Mouse (Mus musculus): ENCODE measurements around the gene Fam43a. TPM values are rescaled to one million over a fixed set of nuclear protein-coding genes. Genes with fewer than 3 reads are reported as not detected.

Gene Fam43a
- total and polyA plus RNA-seq, 3 experiments: 82.1 to 121 (median 106) TPM

DNA sequence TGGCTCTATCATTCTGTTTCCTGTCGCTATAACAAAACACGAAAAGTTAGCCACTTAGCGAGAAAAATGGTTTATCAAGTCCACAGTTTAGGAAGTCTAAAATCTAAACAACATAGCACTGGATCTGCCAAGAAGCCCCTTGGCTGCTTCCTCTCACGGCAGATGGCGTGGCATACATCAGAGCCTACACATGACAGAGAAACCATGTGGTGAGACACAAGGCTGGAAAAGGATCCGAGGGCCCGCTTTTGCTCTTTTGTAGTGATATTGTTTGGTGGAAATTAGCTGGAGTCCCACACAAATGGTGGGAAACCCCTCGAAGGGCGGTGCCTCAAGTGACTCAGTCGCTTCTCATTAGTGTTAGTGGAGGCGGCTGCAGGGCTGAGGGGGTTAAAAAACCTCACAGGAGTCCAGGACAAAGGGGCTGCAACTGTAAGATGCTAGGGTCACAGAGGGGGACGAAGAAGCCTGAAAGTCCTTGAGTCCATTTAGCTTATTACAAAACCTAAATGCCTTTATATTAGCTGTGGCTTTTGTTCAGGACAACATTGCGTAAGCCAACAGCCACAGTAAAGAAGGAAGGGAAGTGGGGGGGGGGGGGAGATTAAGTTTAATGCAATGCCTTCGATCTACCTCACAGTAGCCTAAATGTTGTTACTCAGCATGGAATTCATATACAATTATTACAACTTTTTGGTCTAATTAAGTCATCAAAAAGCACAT, 3.5 kb upstream of the Fam43a start:
- Histone ChIP-seq H3K4me3 (replicated peaks in 1 of 3; ENCODE audit: low read depth in 2 of 3, low read length in 2 of 3, poor library complexity in 1 of 3) (no peak overlapping the region), H3K9me3 (replicated peaks; ENCODE audit: low read length) (no peaks in the 10 kb centered on the region), H3K27me3 (replicated peaks) (no peaks in the 10 kb centered on the region), H3K79me2 (replicated peaks; ENCODE audit: control insufficient read depth, extremely low read depth, insufficient read depth, poor library complexity, severe bottlenecking) (peaks cover 16% of the 10 kb centered on the region), H3K27ac (ENCODE audit: insufficient read depth, low read depth) (no peak overlapping the region), H3K4me1 (ENCODE audit: control insufficient read depth in 1 of 2, insufficient read depth in 2 of 2) (peaks cover 4 to 36% of the 10 kb centered on the region in 2 experiments; a peak in 3 of 4 replicates), H3K36me3 (replicated peaks in 1 of 2; ENCODE audit: control insufficient read depth in 1 of 2, insufficient read depth in 1 of 2, low read length in 1 of 2) (peaks cover 5 to 6% of the 10 kb centered on the region in 2 experiments), H3K4me2 (ENCODE audit: insufficient read depth, low read depth, poor library complexity, severe bottlenecking) (no peak overlapping the region), H3K9ac (ENCODE audit: insufficient read depth, low read depth) (no peak overlapping the region)
- in situ Hi-C loops (cut with MboI; ENCODE audit: low pct_ligation_motif_present, low pct_unique_long_range_greater_than_20kb, low sequenced_read_pairs) (loop anchor here (5.0 to 10.0 kb wide), 4 partner anchors 181 to 759 kb away; no protein-coding TSS in a partner anchor), dilution Hi-C loops (cut with MboI; ENCODE audit: extremely low pct_ligation_motif_present, extremely low pct_unique_long_range_greater_than_20kb, low sequenced_read_pairs) (no loop called here)
- TF ChIP-seq RCOR1 (conservative IDR thresholded peaks at IDR 0.05; ENCODE audit: low read depth, low read length) (no peak; the same call in 1 of the 2 replicates), MAFK (IDR thresholded peaks at IDR 0.05; ENCODE audit: insufficient replicate concordance, low read length) (no peak)
- no peak for DNase-seq (ENCODE audit: extremely low read depth)

DNA sequence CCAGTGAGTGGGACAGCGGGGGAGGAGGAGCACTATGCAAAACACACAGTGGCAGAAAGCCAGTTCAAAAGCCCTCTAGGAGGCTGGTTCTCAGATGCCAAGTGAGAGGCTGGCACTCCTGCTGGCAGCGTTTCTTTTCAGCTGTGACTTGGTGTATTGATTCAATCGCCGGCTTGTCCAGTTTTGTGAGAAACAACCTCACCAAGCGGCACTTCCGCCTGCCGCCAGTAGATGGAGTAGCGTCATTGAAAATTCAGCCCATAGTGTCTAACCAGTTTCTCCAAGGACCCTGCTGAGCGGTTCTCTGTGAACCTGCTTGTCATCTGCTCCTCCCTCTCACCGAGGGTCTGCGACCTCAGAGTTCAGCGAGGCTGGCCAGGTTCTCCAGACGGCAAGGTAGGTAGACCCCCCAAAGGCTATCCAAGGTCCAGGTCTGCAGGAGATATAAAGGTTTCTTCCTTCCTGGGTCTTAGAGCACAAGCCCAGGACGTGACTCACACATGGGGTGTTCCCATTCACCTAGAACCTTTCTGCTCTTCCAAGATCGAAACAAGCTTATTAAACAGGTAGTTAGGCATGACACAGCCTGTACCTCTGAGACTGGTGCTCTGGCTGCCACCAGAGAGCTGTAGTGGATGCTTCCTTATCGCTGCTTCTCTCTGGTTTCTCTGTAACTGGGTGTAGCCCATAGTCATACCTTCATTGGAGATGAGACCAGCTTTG, 2.4 kb upstream of the Fam43a start:
- H3K79me2 ChIP-seq (replicated peaks; ENCODE audit: control insufficient read depth, extremely low read depth, insufficient read depth, poor library complexity, severe bottlenecking): peaks cover 28% of the 10 kb centered on the region
- H3K4me3 ChIP-seq (replicated peaks in 1 of 3; ENCODE audit: low read depth in 2 of 3, low read length in 2 of 3, poor library complexity in 1 of 3): peak overlapping the region; percentile 50 to 60 (median 51)
- no peaks in the 10 kb centered on the region for H3K27me3 ChIP-seq (replicated peaks)
- peak overlapping the region; percentile 89 for H3K4me2 ChIP-seq (ENCODE audit: insufficient read depth, low read depth, poor library complexity, severe bottlenecking)
- DNase-seq (ENCODE audit: extremely low read depth): peak; percentile 95
- H3K4me1 ChIP-seq (ENCODE audit: control insufficient read depth in 1 of 2, insufficient read depth in 2 of 2): peaks cover 4 to 25% of the 10 kb centered on the region in 2 experiments; a peak in 3 of 4 replicates
- peak overlapping the region; percentile 84 for H3K27ac ChIP-seq (ENCODE audit: insufficient read depth, low read depth)
- H3K9me3 ChIP-seq (replicated peaks; ENCODE audit: low read length): no peaks in the 10 kb centered on the region
- dilution Hi-C loops (cut with MboI; ENCODE audit: extremely low pct_ligation_motif_present, extremely low pct_unique_long_range_greater_than_20kb, low sequenced_read_pairs) (no loop called here), in situ Hi-C loops (cut with MboI; ENCODE audit: low pct_ligation_motif_present, low pct_unique_long_range_greater_than_20kb, low sequenced_read_pairs) (loop anchor here (5.0 to 10.0 kb wide), 4 partner anchors 180 to 758 kb away; no protein-coding TSS in a partner anchor)
- peak overlapping the region; percentile 59 for H3K9ac ChIP-seq (ENCODE audit: insufficient read depth, low read depth)
- H3K36me3 ChIP-seq (replicated peaks in 1 of 2; ENCODE audit: control insufficient read depth in 1 of 2, insufficient read depth in 1 of 2, low read length in 1 of 2): peaks cover 14 to 17% of the 10 kb centered on the region in 2 experiments
- no peak for TF ChIP-seq GABPA (IDR thresholded peaks at IDR 0.05; ENCODE audit: insufficient replicate concordance, low read depth, low read length)
- TF ChIP-seq SIN3A (IDR thresholded peaks at IDR 0.05; ENCODE audit: low read length): peak; percentile 93
- TF ChIP-seq EP300 (IDR thresholded peaks at IDR 0.05; ENCODE audit: low read length): peak; percentile 28
- TF ChIP-seq ZKSCAN1 (IDR thresholded peaks at IDR 0.05; ENCODE audit: borderline replicate concordance, low read depth, low read length): no peak
- peak; percentile 96 to 99 for TF ChIP-seq CTCF (conservative IDR thresholded peaks at IDR 0.05 in 1 of 2, IDR thresholded peaks at IDR 0.05 in 1 of 2; ENCODE audit: low read depth in 2 of 2, low read length in 2 of 2)
- no peak for TF ChIP-seq PAX5 (IDR thresholded peaks at IDR 0.05; ENCODE audit: low read length)
- peak; percentile 75; the same call in 1 of the 2 replicates for TF ChIP-seq UBTF (IDR thresholded peaks at IDR 0.05; ENCODE audit: low read depth, low read length)
- TF ChIP-seq ZNF384 (IDR thresholded peaks at IDR 0.05; ENCODE audit: low read depth, low read length): peak; percentile 27; the same call in 1 of the 2 replicates
- peak; percentile 39; the same call in 1 of the 2 replicates for TF ChIP-seq MAZ (IDR thresholded peaks at IDR 0.05; ENCODE audit: low read depth, low read length)
- TF ChIP-seq CHD1 (IDR thresholded peaks at IDR 0.05; ENCODE audit: low read depth, low read length): peak; percentile 89
- TF ChIP-seq USF1 (IDR thresholded peaks at IDR 0.05; ENCODE audit: low read depth, low read length): no peak
- TF ChIP-seq USF2 (conservative IDR thresholded peaks at IDR 0.05; ENCODE audit: low read depth, low read length): no peak
- TF ChIP-seq HCFC1 (IDR thresholded peaks at IDR 0.05; ENCODE audit: low read depth, low read length): peak; percentile 43; the same call in 1 of the 2 replicates
- TF ChIP-seq SMC3 (IDR thresholded peaks at IDR 0.05; ENCODE audit: low read depth, low read length): peak; percentile 98
- TF ChIP-seq POLR2A (IDR thresholded peaks at IDR 0.05; ENCODE audit: low read depth, low read length): peak; percentile 18; the same call in 1 of the 2 replicates
- TF ChIP-seq ETS1 (conservative IDR thresholded peaks at IDR 0.05; ENCODE audit: low read depth, low read length): peak; percentile 44
- no peak for TF ChIP-seq KAT2A (IDR thresholded peaks at IDR 0.05; ENCODE audit: insufficient replicate concordance, low read length)
- no peak for TF ChIP-seq POLR2AphosphoS2 (IDR thresholded peaks at IDR 0.05; ENCODE audit: low read depth, low read length)
- no peak for TF ChIP-seq ZMIZ1 (IDR thresholded peaks at IDR 0.05; ENCODE audit: low read depth, low read length)
- TF ChIP-seq ZC3H11A (IDR thresholded peaks at IDR 0.05; ENCODE audit: low read depth, low read length): peak; percentile 96
- TF ChIP-seq MEF2A (IDR thresholded peaks at IDR 0.05; ENCODE audit: borderline replicate concordance, low read depth, low read length): peak; percentile 68
- peak; percentile 73 for TF ChIP-seq MAX (IDR thresholded peaks at IDR 0.05; ENCODE audit: low read length)
- TF ChIP-seq BHLHE40 (IDR thresholded peaks at IDR 0.05; ENCODE audit: low read depth, low read length): peak; percentile 59
- peak; percentile 36; the same call in 1 of the 2 replicates for TF ChIP-seq JUND (conservative IDR thresholded peaks at IDR 0.05; ENCODE audit: low read depth, low read length)
- peak; percentile 34 for TF ChIP-seq TBP (conservative IDR thresholded peaks at IDR 0.05; ENCODE audit: low read depth, low read length)
- TF ChIP-seq MXI1 (IDR thresholded peaks at IDR 0.05; ENCODE audit: low read depth, low read length): no peak; the same call in 1 of the 2 replicates
- TF ChIP-seq RAD21 (IDR thresholded peaks at IDR 0.05; ENCODE audit: low read depth, low read length): peak; percentile 100
- TF ChIP-seq IRF4 (IDR thresholded peaks at IDR 0.05; ENCODE audit: low read depth, low read length): peak; percentile 66; the same call in 1 of the 2 replicates

Measured in CH12.LX (cell line).